Mouse (Mus musculus) forebrain, postnatal 0 days (tissue): ENCODE results near the gene Gm12166. TPM values are rescaled to one million over a fixed set of nuclear protein-coding genes. Genes with fewer than 3 reads are reported as not detected.
A peak's percentile ranks its signal among the peaks of the same experiment; 100 is the strongest.

Experiments
- ATAC-seq: fragments of 200-750 bp; cut with Nextera tagmentation; 2 replicates; pipeline ENCODE4 v1.8.0; 2017; ENCODE audit warnings: mild to moderate bottlenecking, moderate library complexity
- DNase-seq: peaks from one replicate; pipeline ENCODE4 v3.0.0-alpha.2; 2015
- H3K27ac ChIP-seq: fragments of 300-500 bp; sonication (generic); 2 replicates; pipeline ENCODE4 v1.5.1; 2014; ENCODE audit warnings: low read depth, mild to moderate bottlenecking, antibody characterized with exemption, low read length, moderate library complexity, mixed read lengths
- H3K27me3 ChIP-seq: fragments of 300-500 bp; sonication (generic); 2 replicates; pipeline ENCODE4 v1.6.1; 2014; ENCODE audit warnings: mild to moderate bottlenecking, low read length, mixed read lengths; ENCODE audit not compliant: insufficient read depth
- H3K36me3 ChIP-seq: fragments of 300-500 bp; sonication (generic); 2 replicates; pipeline ENCODE4 v1.6.1; 2014; ENCODE audit warnings: mild to moderate bottlenecking, moderate library complexity; ENCODE audit not compliant: insufficient read depth
- H3K4me1 ChIP-seq: fragments of 300-500 bp; sonication (generic); 2 replicates; pipeline ENCODE4 v1.6.1; 2014; ENCODE audit warnings: antibody characterized with exemption; ENCODE audit not compliant: insufficient read depth
- H3K4me2 ChIP-seq: fragments of 300-500 bp; sonication (generic); 2 replicates; pipeline ENCODE4 v1.6.1; 2014; ENCODE audit warnings: low read depth, mild to moderate bottlenecking, moderate library complexity
- H3K4me3 ChIP-seq: fragments of 300-500 bp; sonication (generic); 2 replicates; pipeline ENCODE4 v1.5.1; 2014; ENCODE audit warnings: low read depth, low read length, mixed read lengths
- H3K9ac ChIP-seq: fragments of 300-500 bp; sonication (generic); 2 replicates; pipeline ENCODE4 v1.6.1; 2014; ENCODE audit warnings: mild to moderate bottlenecking
- H3K9me3 ChIP-seq: fragments of 300-500 bp; sonication (generic); 2 replicates; pipeline ENCODE4 v1.6.1; 2016; ENCODE audit warnings: low read length
- CTCF ChIP-seq: sonication (generic); IDR thresholded peaks from 2 replicates; pipeline ENCODE4 v1.5.1; 2016; ENCODE audit warnings: antibody characterized with exemption, control low read depth, low read depth
- WGBS: fragments of 180-500 bp; shearing (Covaris S2); extraction: QIAGEN DNeasy Blood & Tissue Kit; methylation state at CpG from one replicate; pipeline ENCODE4 v1.1.7; 2014; 5-methylcytosine and 5-hydroxymethylcytosine counted together
- polyA plus RNA-seq: library from polyadenylated mRNA; unstranded; fragments of >200 nt; fragmentation: Nextera tagmentation; extraction: Ambion mirVana; gene quantifications from 2 replicates; pipeline ENCODE4 v1.2.1, GENCODE M21; 2015
- total RNA-seq: library from RNA; depleted of rRNA; stranded (reverse); fragments of >200 nt; gene quantifications from 2 replicates; pipeline ENCODE4 v1.2.3, GENCODE M21; 2014

Gm12166 gene
- total and polyA plus RNA-seq, 2 experiments from 2014 or later, result 6.6 to 15.1 TPM

GRCm38 (mm10) chr11:46081075-46081474, 29.0 kb upstream of the Gm12166 start:
- no peak overlapping the region for H3K27ac ChIP-seq
- no peaks in the 10 kb centered on the region for H3K27me3 ChIP-seq
- no peak for TF ChIP-seq CTCF
- no peaks in the 10 kb centered on the region for H3K4me1 ChIP-seq
- no peak overlapping the region for H3K9ac ChIP-seq
- H3K9me3 ChIP-seq, result no peaks in the 10 kb centered on the region
- 94% methylated on average over 2 of the region's 2 CpGs for WGBS
- H3K4me2 ChIP-seq, result no peak overlapping the region
- no peak for ATAC-seq
- no peak for DNase-seq
- peaks cover 4% of the 10 kb centered on the region; the same call in 1 of the 2 replicates for H3K36me3 ChIP-seq
- no peak overlapping the region for H3K4me3 ChIP-seq

GRCm38 (mm10) chr11:46077732-46078375, 25.7 kb upstream of the Gm12166 start:
- 83% methylated on average over 7 of the region's 7 CpGs for WGBS
- Histone ChIP-seq H3K27ac (no peak overlapping the region), H3K9me3 (no peaks in the 10 kb centered on the region), H3K9ac (no peak overlapping the region), H3K36me3 (peaks cover 4% of the 10 kb centered on the region; the same call in 1 of the 2 replicates), H3K4me2 (no peak overlapping the region), H3K4me1 (no peaks in the 10 kb centered on the region), H3K27me3 (no peaks in the 10 kb centered on the region), H3K4me3 (no peak overlapping the region)
- ATAC-seq (no peak), DNase-seq (no peak)
- no peak for TF ChIP-seq CTCF

DNA sequence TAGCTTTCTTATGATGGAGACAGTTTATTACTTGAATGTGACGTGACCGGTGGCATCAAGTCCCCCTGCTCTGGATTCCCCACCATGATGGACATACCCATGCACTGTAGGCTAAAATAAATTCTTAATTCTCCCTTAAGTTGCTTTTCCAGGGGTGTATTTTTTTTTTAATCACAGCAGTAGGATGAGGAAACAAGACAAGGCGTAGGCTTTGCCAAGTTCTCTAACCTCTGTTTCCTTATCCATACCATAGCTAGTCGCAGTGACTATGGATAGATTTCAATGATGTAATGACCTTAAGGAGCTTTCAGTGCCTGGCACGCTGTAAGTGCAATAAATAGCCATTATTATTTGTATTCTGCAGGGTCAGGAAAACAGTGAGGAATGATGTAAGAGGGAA, 25.2 kb upstream of the Gm12166 start:
- H3K9me3 ChIP-seq, result no peaks in the 10 kb centered on the region
- H3K9ac ChIP-seq, result no peak overlapping the region
- H3K36me3 ChIP-seq, result peaks cover 4% of the 10 kb centered on the region; the same call in 1 of the 2 replicates
- DNase-seq (no peak), ATAC-seq (no peak)
- H3K4me2 ChIP-seq, result no peak overlapping the region
- TF ChIP-seq CTCF, result no peak
- 94% methylated on average over 5 of the region's 5 CpGs for WGBS
- no peak overlapping the region for H3K27ac ChIP-seq
- no peak overlapping the region for H3K4me3 ChIP-seq
- no peaks in the 10 kb centered on the region for H3K4me1 ChIP-seq
- H3K27me3 ChIP-seq, result no peaks in the 10 kb centered on the region

GRCm38 (mm10) chr11:46076442-46077158, 24.5 kb upstream of the Gm12166 start:
- no peak for TF ChIP-seq CTCF
- ATAC-seq (no peak), DNase-seq (no peak)
- no peaks in the 10 kb centered on the region for H3K4me1 ChIP-seq
- peaks cover 4% of the 10 kb centered on the region; the same call in 1 of the 2 replicates for H3K36me3 ChIP-seq
- no peak overlapping the region for H3K27ac ChIP-seq
- no peak overlapping the region for H3K4me2 ChIP-seq
- H3K9me3 ChIP-seq, result no peaks in the 10 kb centered on the region
- H3K9ac ChIP-seq, result no peak overlapping the region
- WGBS, result 91% methylated on average over 11 of the region's 11 CpGs
- H3K27me3 ChIP-seq, result no peaks in the 10 kb centered on the region
- H3K4me3 ChIP-seq, result no peak overlapping the region

- TF ChIP-seq CTCF, result no peak
- no peak for ATAC-seq
- no peak overlapping the region for H3K9ac ChIP-seq
- WGBS, result 94% methylated on average over 3 of the region's 3 CpGs
- no peak overlapping the region for H3K27ac ChIP-seq
- DNase-seq, result no peak
- no peaks in the 10 kb centered on the region for H3K27me3 ChIP-seq
- H3K36me3 ChIP-seq, result peaks cover 4% of the 10 kb centered on the region; the same call in 1 of the 2 replicates
- H3K4me3 ChIP-seq, result no peak overlapping the region
- no peaks in the 10 kb centered on the region for H3K4me1 ChIP-seq
- H3K4me2 ChIP-seq, result no peak overlapping the region
- no peaks in the 10 kb centered on the region for H3K9me3 ChIP-seq
Observed at GRCm38 (mm10) chr11:46075507-46075906, 23.4 kb upstream of the Gm12166 start.

DNA sequence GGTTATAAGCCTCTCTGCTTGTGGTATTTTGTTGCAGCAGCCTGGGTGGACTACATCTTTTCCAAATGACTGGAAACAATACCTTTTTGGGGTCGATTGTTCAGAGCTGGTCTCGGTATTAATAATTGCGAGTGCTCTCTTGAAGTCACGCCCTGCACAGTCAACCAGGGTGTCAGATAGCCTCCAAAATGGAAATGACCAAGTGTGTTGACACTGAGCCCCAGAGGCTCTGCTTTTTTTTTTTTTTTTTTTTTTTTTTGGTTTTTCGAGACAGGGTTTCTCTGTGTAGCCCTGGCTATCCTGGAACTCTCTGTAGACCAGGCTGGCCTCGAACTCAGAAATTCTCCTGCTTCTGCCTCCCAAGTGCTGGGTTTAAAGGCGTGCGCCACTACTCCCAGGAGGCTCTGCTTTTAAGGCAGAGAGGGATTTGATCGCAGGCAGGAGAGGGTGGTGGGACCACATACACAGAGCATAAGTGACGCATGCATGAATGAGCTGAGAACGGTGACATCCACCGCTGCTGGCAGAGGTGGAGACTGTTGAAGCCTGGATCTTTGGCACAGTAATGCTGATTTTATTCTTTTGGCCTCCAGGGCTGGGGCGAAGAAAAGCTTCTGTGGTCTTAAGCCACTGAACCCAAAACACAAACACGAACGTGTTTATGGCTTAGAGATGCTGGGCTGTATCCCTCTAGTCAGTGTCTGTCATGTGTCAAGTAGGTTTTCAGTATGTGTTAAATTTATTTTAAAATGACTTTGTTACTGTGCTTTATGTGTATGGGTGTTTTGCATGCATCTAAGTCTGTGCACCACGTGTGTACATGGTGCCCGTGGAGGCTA, 21.9 kb upstream of the Gm12166 start:
- Histone ChIP-seq H3K27me3 (no peaks in the 10 kb centered on the region), H3K9me3 (no peaks in the 10 kb centered on the region), H3K36me3 (peaks cover 4% of the 10 kb centered on the region; the same call in 1 of the 2 replicates), H3K27ac (no peak overlapping the region), H3K4me3 (no peak overlapping the region), H3K4me2 (no peak overlapping the region), H3K4me1 (no peaks in the 10 kb centered on the region; the same call in 1 of the 2 replicates), H3K9ac (no peak overlapping the region)
- DNase-seq (no peak), ATAC-seq (peak; percentile 27)
- WGBS, result 73% methylated on average over 17 of the region's 17 CpGs
- TF ChIP-seq CTCF, result no peak
